Mouse (Mus musculus) stomach, postnatal 0 days (tissue): Measurements from ENCODE around the gene Med13l.

Experiments
- CTCF ChIP-seq: IDR thresholded peaks from 2 replicates; pipeline ENCODE4 v1.5.1; 2016; ENCODE audit warnings: antibody characterized with exemption, low read depth, mild to moderate bottlenecking, moderate library complexity
- EP300 ChIP-seq: optimal IDR thresholded peaks from 2 replicates; pipeline ENCODE3; 2016; ENCODE audit warnings: antibody characterized with exemption

GRCm38 (mm10) chr5:118613704-118614103 is 53.2 kb downstream of the Med13l start:
- TF ChIP-seq CTCF, result no peak
- no peak for TF ChIP-seq EP300
